Mouse (Mus musculus) limb, embryonic 14.5 days (tissue): ENCODE measurements around the gene Lamtor4. TPM values are rescaled to one million over a fixed set of nuclear protein-coding genes. Genes with fewer than 3 reads are reported as not detected.

ENCODE experiments used
- ATAC-seq: fragments of 200-750 bp; cut with Nextera tagmentation; 2 replicates; pipeline ENCODE4 v1.8.0; 2017; ENCODE audit warnings: low read depth, moderate number of reproducible peaks, moderate TSS enrichment; ENCODE audit not compliant: low FRiP score
- DNase-seq: peaks from one replicate; pipeline ENCODE4 v3.0.0-alpha.2; 2015; ENCODE audit warnings: low spot score
- H3K27ac ChIP-seq: fragments of 300-500 bp; sonication (generic); replicated peaks from 2 replicates; pipeline ENCODE4 v1.5.1; 2014; ENCODE audit warnings: low read depth, mild to moderate bottlenecking, low read length, moderate library complexity, mixed read lengths
- H3K27me3 ChIP-seq: fragments of 300-500 bp; sonication (generic); 2 replicates; pipeline ENCODE4 v1.6.1; 2014; ENCODE audit warnings: low read length, mixed read lengths; ENCODE audit not compliant: control insufficient read depth, insufficient read depth
- H3K36me3 ChIP-seq: fragments of 300-500 bp; sonication (generic); 2 replicates; pipeline ENCODE4 v1.6.1; 2014; ENCODE audit warnings: mild to moderate bottlenecking, low read length, moderate library complexity, mixed read lengths; ENCODE audit not compliant: control insufficient read depth, insufficient read depth
- H3K4me1 ChIP-seq: fragments of 300-500 bp; sonication (generic); 2 replicates; pipeline ENCODE4 v1.6.1; 2014; ENCODE audit warnings: antibody characterized with exemption, low read length, mixed read lengths; ENCODE audit not compliant: control insufficient read depth, insufficient read depth
- H3K4me2 ChIP-seq: fragments of 300-500 bp; sonication (generic); replicated peaks from 2 replicates; pipeline ENCODE4 v1.6.1; 2014; ENCODE audit warnings: low read depth, mild to moderate bottlenecking, low read length, moderate library complexity; ENCODE audit not compliant: severe bottlenecking
- H3K4me3 ChIP-seq: fragments of 300-500 bp; sonication (generic); replicated peaks from 2 replicates; pipeline ENCODE4 v1.5.1; 2014; ENCODE audit warnings: low read length
- H3K9ac ChIP-seq: fragments of 300-500 bp; sonication (generic); 2 replicates; pipeline ENCODE4 v1.6.1; 2014; ENCODE audit warnings: mild to moderate bottlenecking, low read depth, low read length, moderate library complexity; ENCODE audit not compliant: severe bottlenecking
- H3K9me3 ChIP-seq: fragments of 300-500 bp; sonication (generic); 2 replicates; pipeline ENCODE4 v1.6.1; 2016; ENCODE audit warnings: low read length; ENCODE audit not compliant: control insufficient read depth
- POLR2A ChIP-seq: fragments of 200-500 bp; IDR thresholded peaks from 2 replicates; pipeline ENCODE4 v1.8.0; 2012; ENCODE audit warnings: inconsistent platforms, mild to moderate bottlenecking, moderate library complexity, borderline replicate concordance; ENCODE audit not compliant: insufficient read depth, insufficient read length; ENCODE audit errors: extremely low read depth
- WGBS: fragments of 180-500 bp; shearing (Covaris S2); extraction: QIAGEN DNeasy Blood & Tissue Kit; methylation state at CpG from one replicate; pipeline ENCODE4 v1.1.7; 2014; 5-methylcytosine and 5-hydroxymethylcytosine counted together
- polyA plus RNA-seq, 2 experiments: library from polyadenylated mRNA; depleted of rRNA in 1 of 2; stranded (reverse) in 1 of 2; unstranded in 1 of 2; fragments of >200 nt; fragmentation: Nextera tagmentation in 1 of 2; extraction: Ambion mirVana in 1 of 2; gene quantifications; 2 replicates each; pipeline versions ENCODE4 v1.2.1 to v1.2.3; 2012 to 2014

Gene Lamtor4
- polyA plus RNA-seq, 2 experiments, result 68.5 to 104 TPM

GRCm38 (mm10) chr5:138222111-138222510 is 33.2 kb upstream of the Lamtor4 start:
- H3K9me3 ChIP-seq, result no peaks in the 10 kb centered on the region
- no peak overlapping the region for H3K9ac ChIP-seq
- peak; percentile 74 for DNase-seq
- whole genome bisulfite sequencing, result 25% methylated on average over 4 of the region's 4 CpGs
- no peaks in the 10 kb centered on the region for H3K36me3 ChIP-seq
- no peak overlapping the region for H3K4me2 ChIP-seq
- no peak for ATAC-seq
- no peak overlapping the region for H3K4me3 ChIP-seq
- H3K4me1 ChIP-seq, result no peaks in the 10 kb centered on the region
- H3K27me3 ChIP-seq, result no peaks in the 10 kb centered on the region
- no peak for TF ChIP-seq POLR2A
- no peak overlapping the region for H3K27ac ChIP-seq

GRCm38 (mm10) chr5:138223287-138223686 is 32.0 kb upstream of the Lamtor4 start:
- no peaks in the 10 kb centered on the region for H3K4me1 ChIP-seq
- no peak overlapping the region for H3K4me2 ChIP-seq
- ATAC-seq, result no peak
- no peaks in the 10 kb centered on the region for H3K36me3 ChIP-seq
- TF ChIP-seq POLR2A, result no peak
- H3K27me3 ChIP-seq, result no peaks in the 10 kb centered on the region
- 56% methylated on average over 3 of the region's 3 CpGs for WGBS
- H3K9ac ChIP-seq, result no peak overlapping the region
- no peak overlapping the region for H3K27ac ChIP-seq
- no peaks in the 10 kb centered on the region for H3K9me3 ChIP-seq
- no peak overlapping the region for H3K4me3 ChIP-seq
- no peak for DNase-seq

DNA sequence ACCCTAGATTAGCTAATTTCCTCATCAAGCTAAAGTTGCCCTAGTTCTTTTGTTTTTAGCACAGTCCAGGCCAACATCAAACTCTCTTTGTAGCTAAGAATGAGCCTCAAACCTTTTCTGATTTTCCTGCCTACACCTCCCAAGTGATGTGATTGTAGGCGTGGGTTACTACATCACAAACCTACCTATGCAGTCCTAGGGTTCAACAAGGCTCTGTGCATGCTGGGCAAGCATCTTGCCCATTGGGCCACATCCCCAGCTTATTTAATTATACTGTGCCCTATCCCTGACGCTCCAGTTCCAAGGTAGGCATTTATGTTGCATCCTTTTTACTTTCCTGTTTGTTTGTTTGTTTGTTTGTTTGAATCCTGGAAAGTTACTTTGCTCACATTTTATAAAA is 29.6 kb upstream of the Lamtor4 start, which contains the start of gene Nxpe5:
Nxpe5 (plus strand) TSS at position 199 of the 400 bp plus-strand sequence.
- Histone ChIP-seq H3K9ac (no peak within 1 kb of the TSS), H3K9me3 (no peaks in the 10 kb centered on the region), H3K4me2 (no peak within 1 kb of the TSS), H3K4me3 (no peak within 1 kb of the TSS), H3K27me3 (no peaks in the 10 kb centered on the region), H3K36me3 (no peaks in the 10 kb centered on the region), H3K4me1 (no peaks in the 10 kb centered on the region), H3K27ac (no peak within 1 kb of the TSS)
- 53% methylated on average over 2 of the region's 2 CpGs for WGBS
- DNase-seq (no peak), ATAC-seq (no peak)
- no peak for TF ChIP-seq POLR2A

- Histone ChIP-seq H3K27me3 (no peaks in the 10 kb centered on the region), H3K4me2 (no peak overlapping the region), H3K36me3 (no peaks in the 10 kb centered on the region), H3K9ac (no peak overlapping the region), H3K4me1 (no peaks in the 10 kb centered on the region), H3K4me3 (no peak overlapping the region), H3K9me3 (no peaks in the 10 kb centered on the region), H3K27ac (no peak overlapping the region)
- 76% methylated on average over 4 of the region's 4 CpGs for WGBS
- DNase-seq, result no peak
- no peak for ATAC-seq
- no peak for TF ChIP-seq POLR2A
These were observed 28.8 kb upstream of the Lamtor4 start for GRCm38 (mm10) chr5:138226491-138226890.

DNA sequence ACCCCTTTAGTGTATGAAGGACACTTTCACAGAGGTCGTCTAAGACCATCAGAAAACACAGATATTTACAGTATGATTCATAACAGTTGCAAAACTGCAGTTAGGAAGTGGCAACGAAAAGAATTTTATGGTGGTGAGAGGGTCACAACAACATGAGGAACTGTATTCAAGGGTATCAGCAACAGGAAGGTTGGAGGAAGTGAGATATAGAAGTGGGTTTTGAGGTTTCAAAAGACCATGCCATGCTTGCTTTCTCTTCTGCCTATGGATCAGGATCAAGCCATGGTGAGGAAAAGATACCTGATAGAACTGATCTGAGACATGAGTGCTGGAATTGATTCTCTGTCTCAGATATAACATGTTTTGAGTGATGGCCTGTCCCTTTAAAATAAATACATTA is 27.9 kb upstream of the Lamtor4 start:
- no peak for DNase-seq
- TF ChIP-seq POLR2A, result no peak
- H3K9me3 ChIP-seq, result no peaks in the 10 kb centered on the region
- WGBS, result 67% methylated on average over 2 of the region's 2 CpGs
- H3K4me2 ChIP-seq, result no peak overlapping the region
- no peak overlapping the region for H3K9ac ChIP-seq
- no peaks in the 10 kb centered on the region for H3K4me1 ChIP-seq
- ATAC-seq, result no peak
- H3K27me3 ChIP-seq, result no peaks in the 10 kb centered on the region
- H3K4me3 ChIP-seq, result no peak overlapping the region
- H3K27ac ChIP-seq, result no peak overlapping the region
- no peaks in the 10 kb centered on the region for H3K36me3 ChIP-seq

GRCm38 (mm10) chr5:138228026-138228425 is 27.3 kb upstream of the Lamtor4 start:
- WGBS, result 59% methylated on average over 3 of the region's 3 CpGs

More at GRCm38 (mm10) chr5:138228026-138228425, 27.3 kb upstream of the Lamtor4 start:
- ATAC-seq (no peak), DNase-seq (no peak)
- Histone ChIP-seq H3K36me3 (no peaks in the 10 kb centered on the region), H3K9me3 (no peaks in the 10 kb centered on the region), H3K27ac (no peak overlapping the region), H3K27me3 (no peaks in the 10 kb centered on the region), H3K4me3 (no peak overlapping the region), H3K4me1 (no peaks in the 10 kb centered on the region), H3K9ac (no peak overlapping the region), H3K4me2 (no peak overlapping the region)
- no peak for TF ChIP-seq POLR2A
